Mouse (Mus musculus) embryo, embryonic 11.5 days (tissue): ENCODE data around the gene Vwa3b.

Experiments
- DNase-seq: peaks from one replicate; pipeline ENCODE4 v3.0.0-alpha.2; 2012; ENCODE audit warnings: low read depth, low spot score

The Vwa3b gene

DNA sequence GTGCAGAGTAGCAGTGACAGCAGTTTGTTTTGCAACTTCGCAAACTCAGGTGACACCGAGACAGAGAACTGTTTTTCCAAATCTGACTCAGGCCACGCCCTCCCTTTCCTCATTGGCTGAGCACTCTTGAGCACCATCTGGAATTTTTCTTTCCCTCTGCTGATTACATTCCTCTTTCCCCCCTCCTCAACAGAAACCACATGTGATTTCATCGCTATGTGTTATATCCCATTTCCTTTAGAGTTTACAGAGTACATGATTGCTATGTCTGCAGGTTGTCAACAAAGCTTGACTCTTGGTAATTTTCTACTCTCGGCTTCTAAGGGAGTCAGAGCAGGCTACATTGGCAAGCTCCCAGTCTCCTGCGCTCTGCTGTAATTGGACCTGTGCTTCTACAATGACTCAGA, 204.9 kb downstream of the Vwa3b start:
- peak; percentile 24 for DNase-seq
